Mouse (Mus musculus) kidney, adult 2 months (tissue): ENCODE results near the gene Cabp4. TPM values are rescaled to one million over a fixed set of nuclear protein-coding genes. Genes with fewer than 3 reads are reported as not detected.

Experiments used
- DNase-seq: peaks from one replicate; pipeline ENCODE4 v3.0.0; 2021
- H3K27ac ChIP-seq: fragments of 200-500 bp; 2 replicates; pipeline ENCODE4 v1.5.1; 2012; ENCODE audit warnings: low read depth, low read length, control low read depth, inconsistent platforms; ENCODE audit not compliant: insufficient read depth
- H3K27me3 ChIP-seq: fragments of 200-500 bp; replicated peaks from 2 replicates; pipeline ENCODE4 v1.6.1; 2012; ENCODE audit warnings: mild to moderate bottlenecking, moderate library complexity, low read length, inconsistent platforms; ENCODE audit not compliant: control insufficient read depth, insufficient read depth
- H3K36me3 ChIP-seq: fragments of 200-500 bp; 2 replicates; pipeline ENCODE4 v1.6.1; 2012; ENCODE audit warnings: mild to moderate bottlenecking, moderate library complexity, low read length, inconsistent platforms; ENCODE audit not compliant: control insufficient read depth, insufficient read depth
- H3K4me1 ChIP-seq: fragments of 200-500 bp; 2 replicates; pipeline ENCODE4 v1.6.1; 2011; ENCODE audit warnings: low read length; ENCODE audit not compliant: control insufficient read depth, insufficient read depth
- H3K4me3 ChIP-seq: fragments of 200-500 bp; 2 replicates; pipeline ENCODE4 v1.5.1; 2011; ENCODE audit warnings: mild to moderate bottlenecking, low read depth, low read length, control low read depth; ENCODE audit not compliant: insufficient read depth
- CTCF ChIP-seq: fragments of 200-500 bp; conservative IDR thresholded peaks from 2 replicates; pipeline ENCODE4 v1.5.1; 2011; ENCODE audit warnings: low read depth, mild to moderate bottlenecking, control low read depth, low read length, moderate library complexity, mixed read lengths; ENCODE audit not compliant: insufficient read depth, insufficient read length
- POLR2A ChIP-seq: fragments of 200-500 bp; IDR thresholded peaks from one replicate; pipeline ENCODE4 v1.6.1; 2011; ENCODE audit warnings: low read depth, low read length, control low read depth
- WGBS: fragments of 180-500 bp; shearing (Covaris S2); methylation state at CpG from one replicate; pipeline ENCODE4 v1.1.7; 2018; 5-methylcytosine and 5-hydroxymethylcytosine counted together
- polyA plus RNA-seq: library from polyadenylated mRNA; depleted of rRNA; stranded (reverse); fragments of >200 nt; gene quantifications from 2 replicates; pipeline ENCODE4 v1.2.3, GENCODE M21; 2012

The Cabp4 gene
- polyA plus RNA-seq, 1 experiment = 0.20 TPM

GRCm38 (mm10) chr19:4099056-4099455, 44.8 kb downstream of the Cabp4 start:
- WGBS = 7% methylated on average over 9 of the region's 9 CpGs
- TF ChIP-seq POLR2A (no peak), CTCF (peak; percentile 98)
- Histone ChIP-seq H3K36me3 (no peaks in the 10 kb centered on the region), H3K27ac (peak overlapping the region; percentile 13), H3K27me3 (no peaks in the 10 kb centered on the region), H3K4me1 (peaks cover 11% of the 10 kb centered on the region; the same call in 1 of the 2 replicates), H3K4me3 (no peak overlapping the region)
- DNase-seq = peak; percentile 96

GRCm38 (mm10) chr19:4098426-4098825, 45.4 kb downstream of the Cabp4 start:
- Histone ChIP-seq H3K4me1 (peaks cover 11% of the 10 kb centered on the region; the same call in 1 of the 2 replicates), H3K4me3 (no peak overlapping the region), H3K27ac (no peak overlapping the region), H3K27me3 (no peaks in the 10 kb centered on the region), H3K36me3 (no peaks in the 10 kb centered on the region)
- no peak for DNase-seq
- 67% methylated on average over 13 of the region's 13 CpGs for WGBS
- TF ChIP-seq CTCF = no peak

GRCm38 (mm10) chr19:4097441-4097825, 46.4 kb downstream of the Cabp4 start:
- DNase-seq = peak; percentile 94
- WGBS = 3% methylated on average over 21 of the region's 21 CpGs
- peak overlapping the region; percentile 76 for H3K27ac ChIP-seq
- H3K36me3 ChIP-seq = no peaks in the 10 kb centered on the region
- H3K27me3 ChIP-seq = no peaks in the 10 kb centered on the region
- peaks cover 11% of the 10 kb centered on the region; the same call in 1 of the 2 replicates for H3K4me1 ChIP-seq
- TF ChIP-seq CTCF (no peak), POLR2A (no peak)
- H3K4me3 ChIP-seq = peak overlapping the region; percentile 64

- TF ChIP-seq POLR2A = peak; percentile 76
- no peak for TF ChIP-seq CTCF
- peak; percentile 100 for DNase-seq
- H3K4me1 ChIP-seq = peaks cover 11% of the 10 kb centered on the region; the same call in 1 of the 2 replicates
- H3K27me3 ChIP-seq = no peaks in the 10 kb centered on the region
- 1% methylated on average over 65 of the region's 65 CpGs for WGBS
- H3K4me3 ChIP-seq = peak within 1 kb of the TSS; percentile 64
- no peaks in the 10 kb centered on the region for H3K36me3 ChIP-seq
- H3K27ac ChIP-seq = peak within 1 kb of the TSS; percentile 88
Measured at GRCm38 (mm10) chr19:4096642-4097440, 47.0 kb downstream of the Cabp4 start, which contains the start of gene Cdk2ap2. Cdk2ap2 (plus strand) TSS chr19:4097182.

GRCm38 (mm10) chr19:4095802-4096201, 48.0 kb downstream of the Cabp4 start:
- Histone ChIP-seq H3K4me3 (no peak overlapping the region), H3K36me3 (no peaks in the 10 kb centered on the region), H3K27me3 (no peaks in the 10 kb centered on the region), H3K4me1 (peaks cover 11% of the 10 kb centered on the region; the same call in 1 of the 2 replicates), H3K27ac (no peak overlapping the region)
- WGBS = 79% methylated on average over 3 of the region's 3 CpGs
- TF ChIP-seq POLR2A (no peak), CTCF (no peak)
- DNase-seq = no peak

GRCm38 (mm10) chr19:4094774-4095303, 49.0 kb downstream of the Cabp4 start:
- WGBS = 79% methylated on average over 5 of the region's 5 CpGs

GRCm38 (mm10) chr19:4094348-4094747, 49.5 kb downstream of the Cabp4 start:
- Histone ChIP-seq H3K36me3 (no peaks in the 10 kb centered on the region), H3K4me3 (no peak overlapping the region), H3K27ac (no peak overlapping the region), H3K27me3 (no peaks in the 10 kb centered on the region), H3K4me1 (peaks cover 11% of the 10 kb centered on the region; the same call in 1 of the 2 replicates)
- no peak for DNase-seq
- TF ChIP-seq CTCF (no peak), POLR2A (no peak)
- 74% methylated on average over 3 of the region's 3 CpGs for WGBS

More at GRCm38 (mm10) chr19:4094774-4095303, 49.0 kb downstream of the Cabp4 start:
- no peak overlapping the region for H3K27ac ChIP-seq
- H3K36me3 ChIP-seq = no peaks in the 10 kb centered on the region
- no peak for TF ChIP-seq CTCF
- no peak for TF ChIP-seq POLR2A
- no peaks in the 10 kb centered on the region for H3K27me3 ChIP-seq
- H3K4me3 ChIP-seq = no peak overlapping the region
- peaks cover 11% of the 10 kb centered on the region; the same call in 1 of the 2 replicates for H3K4me1 ChIP-seq
- DNase-seq = no peak
